Mouse (Mus musculus) gastrocnemius, adult 18-20 months (tissue): ENCODE measurements around the gene Scel. TPM values are rescaled to one million over a fixed set of nuclear protein-coding genes. Genes with fewer than 3 reads are reported as not detected.

Experiments used
- DNase-seq: peaks from one replicate; pipeline ENCODE4 v3.0.0; 2021; ENCODE audit warnings: low spot score
- microRNA-seq: library from miRNA; unstranded; fragments of <30 nt; microRNA quantifications from one replicate; pipeline ENCODE4 v1.2.0, GENCODE M21; 2021
- total RNA-seq, 2 experiments: library from RNA; stranded (reverse); gene quantifications; 2 replicates each; pipeline ENCODE4 v1.2.3; 2021

Gene Scel
- total RNA-seq, 2 experiments from 2014 or later = 0.18 to 0.38 TPM

DNA sequence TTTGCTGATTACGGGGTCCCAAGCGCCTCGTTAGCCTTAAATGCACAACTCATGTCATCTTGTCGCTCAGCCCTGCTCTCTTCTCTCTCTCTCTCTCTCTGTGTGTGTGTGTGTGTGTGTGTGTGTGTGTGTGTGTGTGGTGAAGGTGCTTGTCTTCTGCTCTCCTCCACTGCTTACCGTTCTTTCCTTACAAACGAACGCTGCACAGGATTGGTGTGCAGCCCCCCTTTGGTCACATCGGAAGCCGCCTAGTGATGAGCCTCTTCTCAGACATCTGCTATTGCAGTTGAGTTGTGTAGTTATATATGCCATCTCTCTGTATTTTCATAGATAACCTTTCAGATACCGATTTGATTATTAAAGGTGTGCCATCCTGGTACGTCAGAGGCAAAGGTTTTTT is 138.0 kb downstream of the Scel start:
- no peak for DNase-seq

DNA sequence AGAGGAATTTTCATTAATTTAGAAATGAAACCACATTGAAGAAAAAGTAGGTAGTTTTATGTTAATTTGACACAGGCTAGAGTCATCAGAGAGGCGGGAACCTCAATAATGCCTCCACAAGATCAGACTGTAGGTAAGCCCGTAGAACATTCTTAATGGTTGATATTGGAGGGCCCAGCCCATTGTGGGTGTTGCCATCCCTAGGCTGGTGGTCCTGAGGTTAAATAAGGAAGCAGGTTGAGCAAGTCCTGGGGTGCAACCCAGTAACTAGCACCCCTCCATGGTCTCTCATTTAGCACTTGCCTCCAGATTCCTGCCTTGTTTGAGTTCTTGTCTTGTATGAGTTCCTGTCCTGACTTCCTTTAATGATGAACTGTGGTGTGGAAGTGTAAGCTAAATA is 138.4 kb downstream of the Scel start:
- DNase-seq = no peak

DNA sequence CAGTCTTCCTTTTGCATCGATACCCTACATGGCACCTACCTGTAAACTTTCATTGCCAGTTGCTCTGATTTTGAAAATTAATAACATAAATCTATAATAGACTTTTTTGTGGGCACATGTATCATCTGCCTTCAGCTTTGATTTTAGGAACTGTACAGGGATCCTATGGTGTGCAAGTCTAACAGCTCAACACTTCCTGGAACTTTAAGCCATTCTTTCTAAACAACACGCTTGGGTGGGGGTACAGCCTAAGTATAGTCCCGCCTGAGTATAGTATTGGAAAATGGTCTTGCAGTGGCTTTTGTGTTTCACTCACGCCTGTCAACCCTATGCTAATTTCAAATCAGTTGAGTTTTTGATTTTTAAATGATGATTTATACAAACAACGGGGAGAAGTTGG is 139.4 kb downstream of the Scel start:
- DNase-seq = no peak

DNA sequence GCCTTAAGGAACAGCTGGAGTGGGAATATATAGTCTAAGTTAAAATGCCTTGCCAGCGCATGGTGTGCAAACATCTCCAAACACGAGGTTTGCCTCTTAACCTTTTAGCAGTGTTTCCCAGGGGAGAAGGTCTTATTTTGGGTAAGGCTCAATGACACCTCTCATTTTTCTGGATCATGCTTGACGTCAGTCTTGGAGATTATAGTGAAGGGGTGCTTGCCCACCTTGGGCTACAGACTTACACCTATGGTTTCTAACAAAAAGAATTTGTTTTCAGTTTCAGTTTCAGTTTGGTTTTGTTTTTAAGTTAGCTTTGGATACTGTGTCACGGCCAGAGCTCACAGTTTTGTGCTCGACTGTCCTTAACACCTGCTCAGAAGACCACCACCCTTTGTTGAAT is 140.7 kb downstream of the Scel start:
- DNase-seq = no peak

DNA sequence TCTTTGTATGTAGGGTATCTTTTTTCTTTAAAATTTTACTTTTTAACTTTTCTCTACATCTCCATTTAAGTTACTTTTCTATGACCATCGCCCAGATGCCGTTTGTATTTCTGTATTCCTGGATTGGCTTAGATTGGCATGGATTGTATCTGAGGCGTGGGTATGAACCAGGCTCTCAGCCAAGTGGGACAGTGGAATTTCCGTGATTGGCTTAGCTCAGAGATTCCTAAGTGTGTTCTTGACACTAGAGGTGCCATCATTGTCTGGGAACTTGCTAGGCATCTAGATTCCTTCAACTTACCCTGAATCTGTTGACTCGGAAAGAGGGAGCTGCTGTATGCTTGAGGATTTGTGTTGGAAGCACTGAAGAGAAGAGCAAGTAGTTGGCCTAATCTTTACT is 142.3 kb downstream of the Scel start:
- DNase-seq = no peak

DNA sequence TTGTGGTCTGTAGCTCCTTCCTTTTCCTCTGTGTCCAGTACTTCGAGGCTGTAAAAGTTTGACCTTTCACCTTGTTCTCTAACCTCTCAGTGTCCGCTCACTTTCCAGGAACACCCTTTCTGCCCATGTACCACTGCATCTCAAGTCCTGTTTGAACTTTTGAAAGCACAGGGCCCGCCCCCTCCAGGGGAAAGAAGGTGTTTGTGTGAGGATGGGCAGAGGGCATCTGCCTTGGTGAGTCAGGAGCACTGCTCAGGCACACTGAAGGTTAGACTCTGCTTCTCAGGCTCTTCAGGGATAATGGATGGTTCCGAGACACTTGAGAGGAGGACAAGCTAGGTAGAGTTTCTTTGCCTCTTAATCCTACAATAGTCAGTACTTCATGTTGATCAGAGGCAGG is 144.7 kb downstream of the Scel start:
- DNase-seq = no peak

Small RNA genes lying within 50 kb of the gene (microRNA-seq; reads per million reads assigned to microRNA genes)
- not detected for gene Gm22877

Other genes with a start within 250 kb of the Scel start
- 10 to 100 TPM; 22.6 to 31.7 TPM for gene Mycbp2, start 166.5 kb upstream of the Scel start, total RNA-seq
- not detected for gene Slain1, start 136.9 kb downstream of the Scel start, total RNA-seq